Comparison of ENCODE assay signal across 16 mouse cellular contexts in the genomic region with DNA sequence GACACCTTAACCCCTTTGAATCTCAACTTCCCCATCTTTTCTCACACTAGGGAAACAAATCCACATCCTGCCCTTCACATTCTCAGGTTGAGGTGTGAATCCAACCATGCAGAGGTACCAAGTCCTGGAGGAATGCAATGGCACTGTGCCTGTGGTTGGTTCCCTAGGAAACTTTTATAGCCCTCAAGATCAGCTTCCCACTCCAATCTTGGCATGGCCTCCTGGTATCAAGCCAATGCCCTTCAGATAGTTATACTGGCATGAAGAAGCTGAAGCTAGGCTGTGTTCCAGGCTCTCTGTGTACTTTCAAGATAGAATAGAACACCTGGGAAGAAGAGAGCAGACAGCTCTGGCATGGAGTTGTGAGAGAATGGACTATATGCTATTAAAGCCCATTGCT. TPM values are rescaled to one million over a fixed set of nuclear protein-coding genes. Genes with fewer than 3 reads are reported as not detected.
DNase-seq lines count a peak whose midpoint lies in the region; ATAC-seq and TF ChIP-seq lines count a peak whose summit lies in the region.
"Had no signal": no experiment of that assay in that cellular context is flagged by ENCODE, and none has a peak within 500 bp of the region (broad histone marks: within the 10 kb centered on the region; RNA-seq: fewer than 3 reads in every experiment).

No protein-coding gene starts in this region.

- no peak overlapping the region for H3K27ac ChIP-seq in left cerebral cortex, adult 2 months
- 0 out of 2 replicates have a peak overlapping the region, but pooled peaks have one; percentile 10 for H3K27ac ChIP-seq in lung, postnatal 0 days (ENCODE audit: low read length)
- H3K27ac ChIP-seq in limb, embryonic 10.5 days = no peak overlapping the region
- H3K27ac ChIP-seq: embryonic facial prominence, embryonic 12.5 days; hindbrain, embryonic 15.5 days; lung, embryonic 15.5 days had no signal

- H3K9me3 ChIP-seq in lung, postnatal 0 days (ENCODE audit: low read length) = no peaks in the 10 kb centered on the region
- H3K9me3 ChIP-seq in limb, embryonic 10.5 days (replicated peaks) = no peaks in the 10 kb centered on the region
- H3K9me3 ChIP-seq: embryonic facial prominence, embryonic 12.5 days; hindbrain, embryonic 15.5 days; lung, embryonic 15.5 days had no signal

- no peak for TF ChIP-seq CTCF in left cerebral cortex, adult 2 months (IDR thresholded peaks at IDR 0.05)
- no peak for TF ChIP-seq CTCF in lung, postnatal 0 days (IDR thresholded peaks at IDR 0.05)

- no peak overlapping the region for H3K4me3 ChIP-seq in left cerebral cortex, adult 2 months
- peak overlapping the region; percentile 17; the same call in 1 of the 2 replicates for H3K4me3 ChIP-seq in lung, postnatal 0 days (ENCODE audit: low read depth, low read length)
- no peak overlapping the region for H3K4me3 ChIP-seq in limb, embryonic 10.5 days
- H3K4me3 ChIP-seq: embryonic facial prominence, embryonic 12.5 days; hindbrain, embryonic 15.5 days; lung, embryonic 15.5 days had no signal

- H3K27me3 ChIP-seq in lung, postnatal 0 days (replicated peaks; ENCODE audit: insufficient read depth, low read length) = no peaks in the 10 kb centered on the region
- H3K27me3 ChIP-seq in limb, embryonic 10.5 days (ENCODE audit: low read depth, poor library complexity, severe bottlenecking) = no peaks in the 10 kb centered on the region
- H3K27me3 ChIP-seq: embryonic facial prominence, embryonic 12.5 days; hindbrain, embryonic 15.5 days; lung, embryonic 15.5 days had no signal

- peaks cover 3% of the 10 kb centered on the region; the same call in 1 of the 2 replicates for H3K4me1 ChIP-seq in lung, postnatal 0 days (ENCODE audit: insufficient read depth, low read depth, low read length)
- H3K4me1 ChIP-seq in limb, embryonic 10.5 days = no peaks in the 10 kb centered on the region
- H3K4me1 ChIP-seq: embryonic facial prominence, embryonic 12.5 days; hindbrain, embryonic 15.5 days; lung, embryonic 15.5 days had no signal

- peak; percentile 1 to 4 for DNase-seq in cerebellum, postnatal 14 days
- DNase-seq in cerebellum, adult 8-10 months = no peak
- peak; percentile 5 for DNase-seq in left cerebral cortex, postnatal 4 days
- DNase-seq in left cerebral cortex, adult 2 months (ENCODE audit: extremely low spot score in 1 of 2, low spot score in 2 of 2) = no peak
- DNase-seq in heart, postnatal 14 days = peak; percentile 53 to 71
- peak; percentile 84 for DNase-seq in lung, postnatal 0 days (ENCODE audit: low spot score)
- no peak for DNase-seq in limb, embryonic 10.5 days (ENCODE audit: low spot score)
- DNase-seq: cerebellum, adult 9-11 months; gastrocnemius, postnatal 36 days; thymus, postnatal 25 days had no signal

- intact Hi-C loops in left cerebral cortex, postnatal 4 days (cut with DNase I) = no loop called here
- intact Hi-C loops in left cerebral cortex, adult 2 months (cut with DNase I) = no loop called here
- intact Hi-C loops in heart, postnatal 14 days (cut with DNase I) = loop anchor here (5.0 kb wide), 1 partner anchor 62 kb away; no protein-coding TSS in a partner anchor

- peak; percentile 43 for ATAC-seq in lung, postnatal 0 days
- ATAC-seq in megakaryocyte progenitor cell, adult 5-6 weeks (replicated peaks; ENCODE audit: poor library complexity) = no peak
- ATAC-seq: forebrain, embryonic 16.5 days had no signal

- TF ChIP-seq EP300 in lung, postnatal 0 days (IDR thresholded peaks at IDR 0.05) = peak; percentile 55

- H3K9ac ChIP-seq in lung, postnatal 0 days (replicated peaks; ENCODE audit: low read depth) = no peak overlapping the region
- H3K9ac ChIP-seq: embryonic facial prominence, embryonic 12.5 days; hindbrain, embryonic 15.5 days; lung, embryonic 15.5 days had no signal

- H3K4me2 ChIP-seq in lung, postnatal 0 days (replicated peaks; ENCODE audit: low read depth, low read length) = peak overlapping the region; percentile 32
- H3K4me2 ChIP-seq: embryonic facial prominence, embryonic 12.5 days; hindbrain, embryonic 15.5 days; lung, embryonic 15.5 days had no signal

- no peaks in the 10 kb centered on the region for H3K36me3 ChIP-seq in lung, postnatal 0 days (ENCODE audit: insufficient read depth, low read length)
- no peaks in the 10 kb centered on the region for H3K36me3 ChIP-seq in limb, embryonic 10.5 days
- H3K36me3 ChIP-seq: embryonic facial prominence, embryonic 12.5 days; hindbrain, embryonic 15.5 days; lung, embryonic 15.5 days had no signal

RNA-seq across cellular contexts. Expression of a gene that starts 2.2 kb away (rescaled TPM):
- 1 to 10 TPM; 3.7 to 4.3 TPM for total RNA-seq in left cerebral cortex, postnatal 4 days (2021)
- total RNA-seq in left cerebral cortex, adult 2 months (2021) = 1 to 10 TPM; 1.7 to 2.4 TPM
- 10 to 100 TPM; 22.7 to 29.9 TPM for total RNA-seq in heart, postnatal 14 days (2021)
- polyA plus RNA-seq in lung, postnatal 0 days (2015; fragmentation: Nextera tagmentation; extraction: Ambion mirVana) = 171 and 174 TPM in 2 replicates
- not detected in 2 replicates for polyA plus RNA-seq in limb, embryonic 10.5 days (2016; fragmentation: Nextera tagmentation; extraction: Ambion mirVana)
- not detected in 2 replicates for total RNA-seq in megakaryocyte progenitor cell, adult 5-6 weeks (2015)
- not detected in 2 replicates for total RNA-seq in megakaryocyte progenitor cell, adult 5-6 weeks (2017)

RNA-seq across cellular contexts. Expression of a gene that starts 44.6 kb away (rescaled TPM):
- not detected for total RNA-seq in left cerebral cortex, postnatal 4 days (2021)
- total RNA-seq in left cerebral cortex, adult 2 months (2021) = not detected
- not detected for total RNA-seq in heart, postnatal 14 days (2021)
- 0.08 TPM in 1 of 2 replicates, not detected in the other for polyA plus RNA-seq in lung, postnatal 0 days (2015; fragmentation: Nextera tagmentation; extraction: Ambion mirVana)
- polyA plus RNA-seq in limb, embryonic 10.5 days (2016; fragmentation: Nextera tagmentation; extraction: Ambion mirVana) = not detected in 2 replicates
- total RNA-seq in megakaryocyte progenitor cell, adult 5-6 weeks (2015) = not detected in 2 replicates
- total RNA-seq in megakaryocyte progenitor cell, adult 5-6 weeks (2017) = not detected in 2 replicates
- total RNA-seq: gastrocnemius, postnatal 36 days; left cerebral cortex, postnatal 36 days had no signal
- polyA plus RNA-seq: embryonic facial prominence, embryonic 12.5 days; forebrain, embryonic 16.5 days; hindbrain, embryonic 15.5 days; lung, embryonic 15.5 days had no signal

Comparison
In these comparisons a context has a peak if more than half of its experiments do, and no peak if none do; other contexts are left out.
1. DNase-seq: peak in cerebellum, postnatal 14 days (2 of 2), left cerebral cortex, postnatal 4 days (single experiment), heart, postnatal 14 days (2 of 2) and lung, postnatal 0 days (single experiment); none in cerebellum, adult 8-10 months (single experiment), left cerebral cortex, adult 2 months (0 of 2) and limb, embryonic 10.5 days (single experiment).
2. RNA of a gene that starts 2.2 kb away (total RNA-seq): 22.7 to 29.9 TPM in heart, postnatal 14 days; 3.7 to 4.3 TPM in left cerebral cortex, postnatal 4 days, 1.7 to 2.4 TPM in left cerebral cortex, adult 2 months and not detected in megakaryocyte progenitor cell, adult 5-6 weeks; every median in the first group is over 4 times any median in the second.